In the genomic region with DNA sequence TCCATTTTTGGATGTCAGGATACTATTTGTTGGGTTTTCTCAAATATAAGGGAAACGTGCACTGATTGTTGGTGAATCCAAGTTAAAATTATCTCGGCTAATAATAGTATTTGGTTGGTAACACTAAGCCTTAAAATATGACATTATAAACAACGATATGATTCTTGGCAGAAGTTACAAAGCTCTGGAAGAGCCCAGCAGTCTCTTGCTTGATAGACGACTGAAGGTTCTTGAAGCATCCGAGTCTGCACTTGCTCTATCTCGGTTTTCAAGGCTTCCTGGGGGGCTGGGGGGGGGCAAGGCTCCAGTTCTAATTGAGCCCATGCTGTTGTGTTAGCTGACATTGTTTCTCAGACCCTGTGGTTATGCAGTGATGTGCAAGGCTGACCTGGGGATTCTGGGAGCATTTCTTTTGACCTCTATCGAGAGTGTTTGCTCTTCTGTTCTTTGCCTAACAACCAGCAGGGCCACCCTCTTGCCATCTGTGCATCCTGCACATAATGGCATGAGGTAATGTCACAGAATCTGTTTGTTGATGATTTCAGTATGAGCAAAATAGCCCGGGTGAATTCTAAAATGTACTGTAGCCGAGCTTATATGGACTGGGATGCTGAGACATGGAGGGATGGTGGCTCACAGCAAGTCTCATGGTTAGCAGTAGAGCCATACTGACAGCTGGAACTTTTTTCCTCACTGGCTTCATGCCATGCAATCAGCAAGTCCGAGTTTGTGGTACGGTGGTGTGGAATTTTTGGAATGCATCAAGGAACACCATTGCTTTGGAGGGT, we compare ENCODE assay signal across 8 mouse cellular contexts. TPM values are rescaled to one million over a fixed set of nuclear protein-coding genes. Genes with fewer than 3 reads are reported as not detected.
A peak's percentile ranks its signal among the peaks of the same experiment; 100 is the strongest.
DNase-seq lines count a peak whose midpoint lies in the region; ATAC-seq and TF ChIP-seq lines count a peak whose summit lies in the region.

No protein-coding gene starts in this region.

- DNase-seq in gastrocnemius, adult 2 months, result no peak
- no peak for DNase-seq in gastrocnemius, adult 18-20 months (ENCODE audit: low spot score)
- DNase-seq in right cerebral cortex, adult 18-20 months, result peak; percentile 29
- no peak for DNase-seq in right cerebral cortex, postnatal 36 days (ENCODE audit: low spot score in 2 of 2)
- DNase-seq in adrenal gland, postnatal 10 days, result no peak
- no peak for DNase-seq in left cerebral cortex, adult 11 months (ENCODE audit: low spot score)
- no peak for DNase-seq in thymus, postnatal 36 days

- TF ChIP-seq CTCF in gastrocnemius, adult 2 months (IDR thresholded peaks at IDR 0.05), result no peak

- peak; percentile 62 for ATAC-seq in hindbrain, embryonic 16.5 days

- 48% methylated on average over 11 of the region's 11 CpGs for WGBS in hindbrain, embryonic 16.5 days

- H3K9me3 ChIP-seq in hindbrain, embryonic 16.5 days (ENCODE audit: control insufficient read depth, low read length), result no peaks in the 10 kb centered on the region

- peaks cover 8% of the 10 kb centered on the region for H3K4me1 ChIP-seq in hindbrain, embryonic 16.5 days (ENCODE audit: control insufficient read depth, insufficient read depth, low read depth, low read length)

- H3K36me3 ChIP-seq in hindbrain, embryonic 16.5 days (ENCODE audit: control insufficient read depth, insufficient read depth, low read length), result no peaks in the 10 kb centered on the region

- no peaks in the 10 kb centered on the region for H3K27me3 ChIP-seq in hindbrain, embryonic 16.5 days (replicated peaks; ENCODE audit: control insufficient read depth, insufficient read depth, low read length)

- intact Hi-C loops in gastrocnemius, adult 2 months (cut with DNase I), result no loop called here

- 0 out of 2 replicates have a peak overlapping the region, but pooled peaks have one; percentile 7 for H3K4me2 ChIP-seq in hindbrain, embryonic 16.5 days (ENCODE audit: low read length)

- H3K9ac ChIP-seq in hindbrain, embryonic 16.5 days (ENCODE audit: low read depth, low read length), result no peak overlapping the region

- peak overlapping the region; percentile 28; the same call in 1 of the 2 replicates for H3K4me3 ChIP-seq in gastrocnemius, adult 2 months
- no peak overlapping the region for H3K4me3 ChIP-seq in hindbrain, embryonic 16.5 days (ENCODE audit: low read length)

- H3K27ac ChIP-seq in gastrocnemius, adult 2 months, result no peak overlapping the region
- H3K27ac ChIP-seq in hindbrain, embryonic 16.5 days (ENCODE audit: low read depth, low read length), result 0 out of 2 replicates have a peak overlapping the region, but pooled peaks have one; percentile 23

RNA-seq across cellular contexts. Expression of gene Efhc1, which starts 28.6 kb away (rescaled TPM):
- total RNA-seq in gastrocnemius, adult 2 months (2021), result under 1 TPM; 0.18 to 0.50 TPM
- total RNA-seq in gastrocnemius, adult 18-20 months (2021), result under 1 TPM; 0.14 to 0.33 TPM
- polyA plus RNA-seq in hindbrain, embryonic 16.5 days (2015; fragmentation: Nextera tagmentation; extraction: Ambion mirVana), result 2.6 and 3.8 TPM in 2 replicates
- 1 to 10 TPM; 1.5 to 3.2 TPM for total RNA-seq in adrenal gland, postnatal 10 days (2021)

RNA-seq across cellular contexts. Expression of gene Paqr8, which starts 32.4 kb away (rescaled TPM):
- under 1 TPM; 0.36 to 0.73 TPM for total RNA-seq in gastrocnemius, adult 2 months (2021)
- total RNA-seq in gastrocnemius, adult 18-20 months (2021), result under 1 TPM; 0.73 to 0.76 TPM
- polyA plus RNA-seq in hindbrain, embryonic 16.5 days (2015; fragmentation: Nextera tagmentation; extraction: Ambion mirVana), result 40.6 and 43.4 TPM in 2 replicates
- 10 to 100 TPM; 20.7 to 22.4 TPM for total RNA-seq in adrenal gland, postnatal 10 days (2021)

Comparison
In these comparisons a context has a peak if more than half of its experiments do, and no peak if none do; other contexts are left out.
1. RNA of gene Paqr8, which starts 32.4 kb away (total RNA-seq): 20.7 to 22.4 TPM in adrenal gland, postnatal 10 days; 0.73 to 0.76 TPM in gastrocnemius, adult 18-20 months and 0.36 to 0.73 TPM in gastrocnemius, adult 2 months; every median in the first group is over 10 times any median in the second.